Mouse (Mus musculus): ENCODE measurements around the gene Angpt4.

DNA sequence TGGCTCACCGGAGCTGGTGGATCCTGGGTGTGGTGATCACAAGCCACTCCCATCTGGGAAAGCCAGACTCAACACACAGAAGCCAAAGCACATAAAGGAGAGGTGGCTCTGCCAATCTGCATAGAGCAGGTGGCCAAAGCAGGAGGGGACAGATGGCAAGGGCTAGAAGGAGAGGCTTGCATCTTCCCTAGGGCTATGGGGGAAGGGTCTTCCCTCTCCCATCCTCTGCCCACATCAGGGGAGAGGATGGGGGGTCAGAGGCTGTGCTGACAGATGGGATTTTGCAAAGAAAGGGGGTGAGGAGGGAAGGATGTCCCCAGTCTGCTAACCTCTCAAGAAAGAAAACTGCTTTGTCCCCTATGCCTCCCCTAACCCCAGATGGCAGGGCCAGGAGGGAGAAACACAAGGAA is 80.0 kb downstream of the Angpt4 start:
- TF ChIP-seq CTCF (IDR thresholded peaks at IDR 0.05; ENCODE audit: borderline replicate concordance, control insufficient read depth, extremely low read depth, insufficient read depth, low read length, poor library complexity) = no peak
- no peak for TF ChIP-seq POLR2A (IDR thresholded peaks at IDR 0.05; ENCODE audit: control insufficient read depth, extremely low read depth, insufficient read depth, low read length, poor library complexity)

Measured in thymus, adult 2 months (tissue).